Mouse (Mus musculus): Measurements from ENCODE around the gene Snai1.

Snai1 gene

DNA sequence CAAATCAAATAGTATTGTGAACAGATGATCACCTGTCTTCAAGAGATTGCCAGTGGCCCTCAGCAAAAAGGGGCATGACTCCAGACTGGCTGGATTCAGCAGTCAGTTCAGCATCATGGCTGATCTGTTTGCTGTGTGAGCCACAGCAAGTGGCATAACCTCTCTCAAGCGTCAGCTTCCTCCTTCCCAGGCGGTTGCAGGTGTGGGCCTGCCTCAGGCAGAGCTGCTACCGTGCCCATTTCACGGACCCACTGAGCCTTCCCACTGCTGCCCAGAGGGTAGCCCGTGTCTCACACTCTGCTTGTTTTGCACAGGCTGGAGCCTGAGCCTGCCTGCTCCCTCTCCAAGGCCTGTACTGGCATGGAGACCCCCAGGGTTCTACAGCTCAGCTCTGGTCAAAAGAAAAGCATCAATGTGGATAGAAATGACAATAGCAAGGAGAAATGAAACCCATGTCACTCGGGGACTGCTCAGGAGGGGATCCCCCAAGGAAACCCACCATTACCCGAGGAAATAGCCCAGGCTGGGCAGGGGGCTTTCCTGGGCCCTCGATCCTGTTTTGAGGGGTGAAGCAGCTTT, 13.4 kb downstream of the Snai1 start:
- no peak for DNase-seq (ENCODE audit: low spot score)

DNA sequence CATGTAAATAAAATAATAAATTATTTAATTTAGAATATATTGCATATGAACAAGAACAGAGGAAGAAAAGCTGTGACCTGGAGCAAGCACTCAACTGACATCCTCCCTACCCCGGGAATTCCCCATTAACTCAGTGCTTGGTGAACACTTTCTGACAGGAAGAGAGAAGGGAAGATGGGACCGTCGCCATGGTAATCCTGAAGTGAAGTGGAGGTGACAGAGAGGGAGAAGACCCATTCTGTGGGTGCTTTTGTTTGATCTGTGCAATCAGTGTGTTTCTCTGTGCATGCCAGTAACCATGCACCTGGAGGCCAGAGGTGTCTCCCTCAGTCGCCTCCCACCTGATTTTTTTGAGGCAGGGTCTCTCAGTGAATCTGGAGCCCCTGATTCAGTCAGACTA, 14.3 kb downstream of the Snai1 start:
- DNase-seq (ENCODE audit: low spot score) = no peak

DNA sequence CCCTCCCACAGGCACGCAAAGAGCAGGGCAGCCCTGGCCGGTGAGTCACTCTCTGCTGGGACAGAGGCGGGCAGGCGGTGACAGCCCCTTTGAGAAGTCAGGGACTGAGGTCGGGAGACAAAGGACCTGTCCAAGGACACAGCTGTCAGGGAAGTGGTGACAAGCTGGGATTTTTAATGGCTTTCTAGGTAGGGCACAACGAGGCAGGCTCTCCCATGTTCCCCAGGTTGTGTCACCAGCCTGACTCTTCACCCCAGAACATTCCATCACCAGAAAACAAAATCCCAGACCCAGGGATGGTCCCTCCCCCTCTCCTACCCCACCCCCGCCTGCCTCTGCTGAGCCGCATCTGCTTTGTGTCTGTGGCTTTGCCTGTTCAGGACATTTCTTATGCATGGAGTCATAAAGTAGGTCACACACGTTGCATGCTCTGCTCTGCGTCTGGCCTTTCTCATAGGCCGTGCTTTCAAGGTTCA, 15.0 kb downstream of the Snai1 start:
- no peak for DNase-seq (ENCODE audit: low spot score)

GRCm38 (mm10) chr2:167555766-167556165, 17.8 kb downstream of the Snai1 start:
- no peak for DNase-seq (ENCODE audit: low spot score)

DNA sequence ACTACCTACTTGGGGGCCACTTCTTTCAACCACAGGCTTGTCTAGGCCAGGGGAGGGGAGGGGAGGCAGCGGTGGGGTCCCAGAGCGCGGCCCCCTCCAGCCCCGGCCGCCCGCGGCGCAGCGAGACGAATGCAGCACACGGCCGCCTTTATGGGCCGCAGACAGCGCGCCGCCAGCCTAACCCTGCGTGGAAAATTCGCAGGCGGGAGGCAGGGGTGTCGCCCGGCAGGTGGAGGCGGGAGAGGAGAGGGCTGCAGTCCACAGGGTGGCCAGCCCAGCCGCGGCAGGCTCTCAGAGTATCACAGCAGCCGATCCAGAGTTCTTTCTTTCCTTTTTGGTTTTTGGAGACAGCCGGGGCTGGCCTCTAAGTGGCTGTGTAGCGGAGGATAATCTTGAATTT, 21.4 kb downstream of the Snai1 start:
- DNase-seq (ENCODE audit: low spot score) = no peak

DNA sequence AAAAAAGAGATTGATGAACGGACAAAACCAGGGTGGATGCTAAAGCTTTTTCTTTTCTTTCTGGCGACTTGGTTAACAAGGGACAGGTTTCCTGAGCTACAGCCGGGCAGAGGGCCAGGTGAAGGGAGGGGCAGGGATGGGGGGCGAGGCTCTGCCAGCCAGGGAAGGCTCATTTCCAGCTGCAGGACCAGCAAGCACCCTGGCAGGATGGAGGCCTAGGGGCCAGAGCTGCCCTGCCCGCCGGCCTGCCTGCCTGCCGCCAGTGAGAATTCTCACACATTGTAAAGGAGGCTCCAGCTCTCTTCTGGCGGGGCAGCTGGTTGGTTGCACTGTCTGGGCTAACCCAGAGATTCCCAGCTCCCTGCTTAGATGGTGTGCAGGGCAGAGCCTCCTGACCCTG, 24.1 kb downstream of the Snai1 start:
- no peak for DNase-seq (ENCODE audit: low spot score)

DNA sequence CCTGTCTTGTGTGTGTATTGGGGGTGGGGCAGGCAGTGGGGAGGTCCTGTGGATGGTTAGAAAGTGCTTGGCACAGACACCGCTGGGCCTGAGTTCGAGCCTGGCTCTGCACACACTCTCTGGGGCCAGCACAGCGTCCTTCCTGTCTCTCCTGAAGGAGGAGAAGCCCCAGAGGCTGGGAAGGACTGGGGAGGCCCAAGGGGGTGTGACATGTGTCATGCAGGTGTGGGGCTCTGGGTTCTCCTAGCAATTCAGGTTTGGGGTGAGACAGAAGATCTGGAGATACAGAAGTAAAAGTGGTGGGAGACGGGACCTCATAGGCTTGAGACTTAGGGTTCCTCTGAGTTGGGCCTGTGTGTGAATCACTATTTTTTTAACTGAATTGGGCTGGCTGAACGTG, 25.0 kb downstream of the Snai1 start:
- DNase-seq (ENCODE audit: low spot score) = no peak

DNA sequence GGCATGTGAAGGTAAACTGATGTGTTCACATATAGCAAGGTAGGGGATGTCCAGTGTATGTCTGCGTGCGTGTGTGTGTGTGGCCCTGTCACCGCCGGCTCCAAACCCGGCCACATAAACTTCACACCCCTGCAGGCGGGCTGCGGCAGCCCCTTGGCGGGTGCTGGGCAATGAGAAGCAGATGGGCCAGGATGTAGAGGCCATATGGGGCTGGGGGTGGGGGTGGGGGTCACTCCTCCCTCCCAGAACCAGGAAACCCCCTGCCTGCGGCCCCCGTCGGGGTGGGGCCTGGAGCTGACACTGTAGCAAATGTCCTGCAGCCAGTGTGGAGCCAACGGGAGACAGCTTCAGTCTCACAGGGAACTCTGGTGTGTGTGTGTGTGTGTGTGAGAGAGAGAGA, 25.7 kb downstream of the Snai1 start:
- no peak for DNase-seq (ENCODE audit: low spot score)

DNA sequence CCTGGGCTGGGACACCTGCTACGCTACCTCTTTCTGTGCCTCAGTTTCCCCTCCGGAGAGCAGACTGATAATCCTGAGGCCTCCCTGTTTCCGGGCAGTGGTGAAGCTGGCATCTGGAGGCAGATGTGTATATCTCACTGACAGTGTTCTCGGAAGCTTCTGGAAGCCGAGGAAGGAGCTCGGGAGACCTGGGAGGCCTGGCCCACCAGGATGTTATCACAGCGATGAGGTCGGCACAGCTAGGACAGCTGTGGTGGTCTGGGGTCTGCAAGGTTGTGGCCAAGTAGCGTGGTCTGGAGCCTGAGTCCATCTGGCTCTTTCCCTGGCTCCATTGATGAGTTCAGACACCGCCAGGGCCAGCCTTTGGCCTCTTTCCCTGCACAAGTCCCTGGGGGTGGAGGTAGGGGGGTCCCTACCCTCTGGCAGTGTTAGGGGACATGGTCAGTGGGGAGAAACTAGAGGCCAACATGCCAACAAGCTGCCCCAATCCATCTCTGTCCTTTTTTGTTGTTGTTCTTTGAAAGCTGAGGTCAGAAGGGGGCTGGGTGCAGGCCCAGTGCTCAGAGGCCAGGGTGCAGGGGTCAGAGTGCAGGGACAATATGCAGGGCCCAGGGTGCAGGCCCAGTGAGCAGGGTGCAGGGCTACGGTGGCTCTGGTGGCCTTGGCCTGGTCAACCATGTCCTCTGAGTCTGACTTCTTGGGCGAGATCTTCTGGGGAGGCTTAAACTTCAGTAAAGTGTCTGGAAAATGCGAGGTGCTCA, 26.7 kb downstream of the Snai1 start:
- DNase-seq (ENCODE audit: low spot score) = peak; percentile 72

- no peak for DNase-seq (ENCODE audit: low spot score)
These were observed 27.3 kb downstream of the Snai1 start for GRCm38 (mm10) chr2:167565312-167565656.

DNA sequence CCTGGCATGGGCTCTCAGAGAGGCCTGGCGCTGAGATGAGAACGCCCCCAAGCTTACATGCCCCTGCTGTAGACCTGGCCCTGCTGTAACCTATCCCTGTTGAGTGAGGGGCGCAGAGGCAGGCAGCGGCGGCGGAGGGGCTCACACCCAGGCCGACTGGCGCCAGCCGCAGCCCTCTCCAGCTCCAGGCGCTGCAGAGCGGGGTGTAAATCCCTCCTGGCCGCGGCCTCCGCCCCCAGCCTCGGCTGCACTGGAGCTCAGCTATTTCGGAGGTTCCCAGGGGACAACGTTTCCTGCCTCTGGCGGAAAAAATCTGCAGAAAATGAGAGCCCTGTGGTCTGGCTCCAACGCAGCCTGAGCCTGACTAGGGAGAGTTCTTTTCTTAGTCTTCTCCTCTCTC, 27.7 kb downstream of the Snai1 start:
- DNase-seq (ENCODE audit: low spot score) = no peak

DNA sequence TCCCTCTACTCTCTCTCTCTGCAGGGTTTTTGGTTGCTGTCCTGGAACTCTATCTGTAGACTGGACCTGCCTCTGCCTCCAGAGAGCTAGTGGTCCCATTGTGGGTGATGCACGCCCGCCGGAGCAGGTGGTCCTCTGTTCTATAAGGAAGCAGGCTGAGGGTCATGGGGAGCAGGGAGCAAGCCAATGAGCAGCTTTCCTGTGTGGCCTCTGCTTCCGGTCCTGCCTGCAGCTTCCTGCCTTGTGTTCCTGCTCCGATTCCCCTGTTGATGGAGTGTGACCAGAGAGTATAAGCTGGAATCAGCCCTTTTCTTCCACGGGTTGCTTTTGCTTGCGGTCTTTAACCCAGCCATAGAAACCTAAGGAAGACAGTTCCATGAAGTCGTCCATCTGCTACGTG, 30.1 kb downstream of the Snai1 start:
- DNase-seq (ENCODE audit: low spot score) = no peak

DNA sequence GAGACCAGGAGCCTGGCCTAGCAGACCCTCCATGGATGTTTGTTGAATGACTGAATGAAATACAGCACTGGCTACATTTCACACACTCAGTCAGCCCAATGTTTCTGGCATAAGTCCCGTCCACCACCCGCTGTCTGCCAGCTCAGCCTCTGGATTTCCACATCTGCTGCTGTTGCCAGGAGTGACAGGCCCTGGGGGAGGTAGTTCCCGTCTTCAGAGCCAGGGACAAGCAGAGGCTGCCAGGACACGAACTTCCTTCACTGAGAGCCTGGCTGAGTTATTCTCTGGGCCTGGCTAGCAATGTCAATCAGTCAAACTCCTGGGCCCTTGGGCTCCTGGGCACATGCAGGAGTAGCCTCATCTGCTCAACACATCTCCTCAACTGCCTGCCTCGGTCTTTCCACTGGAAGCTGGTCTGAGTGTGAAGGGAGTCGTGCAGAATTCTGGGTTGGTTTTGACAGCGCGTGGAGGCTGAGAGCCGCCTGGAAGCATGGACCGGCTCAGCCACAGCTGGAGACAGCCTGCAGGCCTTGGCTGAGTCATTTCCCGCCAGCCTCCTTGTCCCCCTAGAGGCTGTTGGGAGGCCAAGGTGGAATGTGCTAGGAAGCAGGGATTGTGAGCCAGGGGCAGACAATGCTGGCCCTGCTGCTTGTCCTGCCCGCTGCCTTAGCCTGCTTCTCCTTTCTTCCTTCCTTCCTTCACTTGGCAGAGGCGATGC, 32.1 kb downstream of the Snai1 start:
- no peak for DNase-seq (ENCODE audit: low spot score)

GRCm38 (mm10) chr2:167570815-167571214, 32.8 kb downstream of the Snai1 start:
- no peak for DNase-seq (ENCODE audit: low spot score)

DNA sequence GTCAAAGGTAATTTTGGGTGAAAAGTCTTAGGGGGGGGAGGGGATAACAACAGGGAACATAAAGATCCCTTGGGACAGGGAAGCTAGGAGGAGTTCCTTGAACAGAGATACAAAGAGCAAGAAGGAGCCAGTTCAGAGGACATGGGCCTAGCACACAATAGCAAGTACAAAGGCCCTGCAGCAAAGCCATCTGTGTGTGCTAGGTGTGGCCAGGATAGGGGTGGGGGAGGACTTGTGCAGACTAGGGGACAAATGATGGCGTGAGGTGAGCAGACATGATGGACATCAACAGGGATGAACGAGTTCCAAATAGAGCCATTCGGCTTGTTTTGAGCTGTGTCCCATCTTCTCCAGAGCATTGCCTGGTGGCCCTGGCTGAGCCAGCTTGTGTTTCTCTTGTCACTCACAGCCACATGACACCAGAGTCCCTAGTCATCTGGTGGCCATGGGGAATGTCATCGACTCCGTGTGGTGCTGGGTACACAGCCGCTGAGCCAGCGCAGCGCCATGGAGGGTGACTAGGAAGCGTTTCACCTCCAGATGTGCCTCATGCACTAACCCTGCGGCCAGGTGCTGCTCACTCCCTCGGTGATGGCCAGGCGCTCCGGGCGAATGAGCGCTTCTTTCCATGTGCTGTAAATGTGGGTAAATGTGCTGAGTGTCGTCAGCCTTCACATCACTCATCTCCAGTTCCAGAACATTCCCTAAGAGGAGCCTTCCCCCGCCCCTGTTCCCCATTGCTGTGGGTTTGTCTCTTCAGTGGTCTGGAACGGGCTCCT, 33.6 kb downstream of the Snai1 start:
- no peak for DNase-seq (ENCODE audit: low spot score)

DNA sequence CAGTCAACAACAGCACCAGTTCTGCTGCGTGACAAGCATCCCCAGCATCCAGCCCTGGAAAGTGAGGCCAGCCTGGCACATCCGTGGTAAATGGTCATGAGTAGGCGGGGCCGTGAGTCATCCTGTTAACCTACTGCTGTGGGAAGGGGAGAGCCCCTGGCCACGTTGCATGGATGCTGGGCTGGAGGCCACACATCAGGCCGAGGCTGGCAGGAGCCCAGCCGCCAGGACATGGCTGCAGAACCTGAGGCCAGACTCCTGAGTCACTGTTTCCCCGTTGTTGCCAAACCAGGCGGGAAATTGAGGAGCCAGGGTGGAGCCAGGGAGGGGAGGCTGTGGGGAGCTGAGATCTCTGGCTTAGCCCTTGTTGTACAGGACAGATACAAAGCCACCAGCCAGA, 36.8 kb downstream of the Snai1 start:
- DNase-seq (ENCODE audit: low spot score) = no peak

DNA sequence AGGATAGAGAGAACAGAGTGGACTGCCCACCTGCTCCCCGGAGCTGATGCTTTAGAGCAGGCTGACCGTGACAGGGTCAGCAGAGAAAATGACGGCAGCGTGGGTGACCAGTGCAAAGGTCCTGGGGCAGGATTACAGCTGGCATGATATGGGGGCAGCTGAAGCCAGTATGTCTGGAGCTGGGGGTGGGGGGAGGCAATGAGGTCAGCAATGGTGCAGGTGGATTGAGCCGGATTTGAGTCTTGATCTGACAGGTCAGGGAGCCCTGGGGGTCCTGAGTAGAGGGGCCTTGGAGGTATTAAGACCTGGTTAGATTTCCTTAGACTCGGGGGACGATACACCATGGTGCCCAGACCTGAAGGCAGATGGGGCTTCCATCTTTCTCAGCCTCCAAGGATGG, 37.6 kb downstream of the Snai1 start:
- no peak for DNase-seq (ENCODE audit: low spot score)

DNA sequence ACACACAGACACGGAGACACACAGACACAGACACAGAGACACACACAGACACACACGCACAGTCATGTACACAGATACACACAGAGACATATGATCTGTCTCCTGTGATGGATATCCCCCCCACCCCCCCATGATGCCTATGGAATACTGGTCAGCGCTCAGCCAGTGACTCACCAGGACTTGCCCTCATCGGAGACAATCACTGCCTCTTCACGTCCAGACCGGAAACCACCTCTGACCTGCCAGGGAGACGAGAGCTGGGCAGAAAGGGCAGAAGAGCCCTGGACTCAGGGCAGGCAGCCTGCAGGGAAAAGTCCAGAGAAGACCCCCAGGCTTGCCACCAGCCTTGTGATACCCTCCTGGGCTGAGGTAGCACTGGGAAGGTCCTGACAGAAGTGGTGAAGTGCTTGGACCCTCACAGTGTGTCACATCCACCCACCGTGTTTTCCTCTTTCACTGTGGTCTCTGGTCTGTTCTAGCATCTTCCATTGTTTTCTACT, 38.2 kb downstream of the Snai1 start:
- DNase-seq (ENCODE audit: low spot score) = no peak

DNA sequence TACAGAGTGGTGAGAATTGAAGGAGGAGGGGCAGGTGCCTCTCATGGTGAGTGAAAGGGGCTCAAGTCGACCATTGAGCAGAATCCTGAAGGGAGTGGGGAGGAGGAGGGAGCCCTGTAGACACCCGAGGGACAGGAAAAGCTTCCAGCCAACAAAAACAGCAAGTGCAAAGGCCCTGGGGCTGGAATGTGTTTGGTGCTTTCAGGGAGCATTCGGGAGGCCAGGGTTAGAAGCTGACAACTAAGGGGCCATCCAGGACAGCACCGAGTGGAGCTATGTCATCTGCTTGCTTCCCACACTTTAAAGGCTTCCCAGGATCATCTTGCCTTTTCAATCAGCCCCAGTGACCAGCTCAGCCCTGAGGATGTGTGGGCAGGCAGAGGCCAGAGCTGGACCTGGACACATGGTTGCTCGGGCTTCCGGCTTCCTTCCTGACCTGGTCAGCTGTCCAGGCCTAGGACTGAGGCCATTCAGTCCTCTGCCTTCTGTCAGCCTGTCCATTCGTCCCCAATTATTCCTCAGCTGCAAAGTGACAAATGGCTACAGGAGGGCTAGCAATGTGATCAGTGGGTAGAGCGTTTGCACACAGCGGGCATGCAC, 39.3 kb downstream of the Snai1 start:
- DNase-seq (ENCODE audit: low spot score) = no peak

DNA sequence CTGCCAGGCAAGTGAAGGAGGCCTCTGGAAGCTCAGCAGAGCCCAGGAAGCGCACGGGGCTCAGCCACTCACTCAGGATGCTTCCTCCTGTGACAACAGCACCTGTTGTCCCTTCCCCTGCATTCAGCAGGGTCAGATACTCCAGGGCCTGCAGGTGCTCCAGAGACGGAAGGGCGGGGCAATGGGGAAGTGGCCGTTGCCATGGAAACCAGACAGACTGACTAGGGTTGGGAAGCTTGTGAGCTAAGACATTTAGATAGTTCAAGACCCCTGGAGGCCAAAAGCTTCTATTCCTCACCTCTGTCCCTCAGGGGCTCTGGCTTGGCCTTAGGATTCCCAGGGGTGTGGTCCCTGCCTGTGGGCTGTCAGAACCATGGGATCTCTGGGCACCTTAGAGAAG, 40.5 kb downstream of the Snai1 start:
- no peak for DNase-seq (ENCODE audit: low spot score)

GRCm38 (mm10) chr2:167583161-167583952, 45.4 kb downstream of the Snai1 start:
- DNase-seq (ENCODE audit: low spot score) = no peak

Data from yolk sac, embryonic 10.5 days (tissue).